ENCODE assay signal across 7 mouse cellular contexts in genomic region chr13:21734906-21735767, GRCm38 (mm10). TPM values are rescaled to one million over a fixed set of nuclear protein-coding genes. Genes with fewer than 3 reads are reported as not detected.
DNase-seq lines count a peak whose midpoint lies in the region; ATAC-seq and TF ChIP-seq lines count a peak whose summit lies in the region.
"Not testable (repeated sequence)": the region's sequence is repeated elsewhere in the genome, so short reads cannot be mapped to it uniquely, and the experiment has no call there.

Gene Hist1h4j (plus strand): TSS chr13:21735064.

- ATAC-seq in intestine, postnatal 0 days: peak; percentile 84
- peak; percentile 92 for ATAC-seq in limb, embryonic 11.5 days (ENCODE audit: insufficient number of reproducible peaks, low FRiP score, low TSS enrichment, low read depth)
- peak; percentile 91 for ATAC-seq in midbrain, embryonic 12.5 days (ENCODE audit: low FRiP score, low read depth)

- peak; percentile 47 for DNase-seq in adrenal gland, adult 8-10 months
- peak; percentile 83 for DNase-seq in embryo, embryonic 11.5 days (ENCODE audit: low read depth, low spot score)
- DNase-seq in heart, adult 11 months: peak; percentile 97
- peak; percentile 99 for DNase-seq in limb, embryonic 11.5 days (ENCODE audit: low spot score)

- peak; percentile 71; the same call in 1 of the 2 replicates for TF ChIP-seq POLR2A in small intestine, adult 2 months (IDR thresholded peaks at IDR 0.05; ENCODE audit: low read depth, low read length)

- H3K4me2 ChIP-seq in intestine, postnatal 0 days (replicated peaks; ENCODE audit: low read depth): peak within 1 kb of the TSS; percentile 71
- H3K4me2 ChIP-seq in limb, embryonic 11.5 days (ENCODE audit: low read depth, severe bottlenecking): peak within 1 kb of the TSS; percentile 52
- H3K4me2 ChIP-seq in midbrain, embryonic 12.5 days (replicated peaks): peak within 1 kb of the TSS; percentile 65

- peak within 1 kb of the TSS; percentile 32 for H3K4me3 ChIP-seq in intestine, postnatal 0 days (ENCODE audit: low read depth, low read length)
- peak within 1 kb of the TSS; percentile 38 for H3K4me3 ChIP-seq in limb, embryonic 11.5 days (ENCODE audit: low read depth, low read length)
- H3K4me3 ChIP-seq in midbrain, embryonic 12.5 days: peak within 1 kb of the TSS; percentile 57
- peak within 1 kb of the TSS; percentile 61 for H3K4me3 ChIP-seq in small intestine, adult 2 months (ENCODE audit: low read depth, low read length)

- not testable (repeated sequence) for H3K4me1 ChIP-seq in intestine, postnatal 0 days (replicated peaks; ENCODE audit: control insufficient read depth, insufficient read depth, low read length); limb, embryonic 11.5 days (ENCODE audit: control insufficient read depth, insufficient read depth, low read length); midbrain, embryonic 12.5 days; small intestine, adult 2 months (ENCODE audit: control insufficient read depth, insufficient read depth, insufficient read length, low read length)

- H3K9ac ChIP-seq in intestine, postnatal 0 days (ENCODE audit: low read depth, low read length): peak within 1 kb of the TSS; percentile 42
- H3K9ac ChIP-seq in limb, embryonic 11.5 days (ENCODE audit: low read length): peak within 1 kb of the TSS; percentile 90
- peak within 1 kb of the TSS; percentile 69 for H3K9ac ChIP-seq in midbrain, embryonic 12.5 days (replicated peaks)

- not testable (repeated sequence) for H3K27me3 ChIP-seq in intestine, postnatal 0 days (replicated peaks; ENCODE audit: control insufficient read depth, insufficient read depth, low read length); limb, embryonic 11.5 days (ENCODE audit: control insufficient read depth, insufficient read depth, low read length); midbrain, embryonic 12.5 days; small intestine, adult 2 months (ENCODE audit: control insufficient read depth, insufficient read depth, low read length)

- under 1% methylated on average over 44 of the region's 56 CpGs for WGBS in intestine, postnatal 0 days
- WGBS in limb, embryonic 11.5 days: under 1% methylated on average over 43 of the region's 56 CpGs
- under 1% methylated on average over 43 of the region's 56 CpGs for WGBS in midbrain, embryonic 12.5 days
- under 1% methylated on average over 48 of the region's 56 CpGs for WGBS in small intestine, adult 2 months

- TF ChIP-seq CTCF in intestine, postnatal 0 days (IDR thresholded peaks at IDR 0.05; ENCODE audit: low read depth); small intestine, adult 2 months (IDR thresholded peaks at IDR 0.05; ENCODE audit: extremely low read depth, insufficient read length, insufficient replicate concordance, low read depth, low read length): not testable (repeated sequence)

- not testable (repeated sequence) for H3K36me3 ChIP-seq in intestine, postnatal 0 days (ENCODE audit: control insufficient read depth, insufficient read depth); limb, embryonic 11.5 days (ENCODE audit: control insufficient read depth, insufficient read depth, low read length); midbrain, embryonic 12.5 days; small intestine, adult 2 months (ENCODE audit: control insufficient read depth, insufficient read depth, low read length)

- H3K9me3 ChIP-seq in intestine, postnatal 0 days (ENCODE audit: control insufficient read depth); limb, embryonic 11.5 days (ENCODE audit: control insufficient read depth, low read length); midbrain, embryonic 12.5 days: not testable (repeated sequence)

- H3K27ac ChIP-seq in intestine, postnatal 0 days (ENCODE audit: low read depth, low read length): peak within 1 kb of the TSS; percentile 68
- peak within 1 kb of the TSS; percentile 98 for H3K27ac ChIP-seq in limb, embryonic 11.5 days (replicated peaks; ENCODE audit: low read depth, low read length)
- H3K27ac ChIP-seq in midbrain, embryonic 12.5 days (replicated peaks): peak within 1 kb of the TSS; percentile 98
- peak within 1 kb of the TSS; percentile 59 for H3K27ac ChIP-seq in small intestine, adult 2 months (ENCODE audit: insufficient read depth, low read depth, low read length)

RNA-seq across cellular contexts. Expression of gene Hist1h4j, which starts in this region (rescaled TPM):
- 10 to 100 TPM in 3 of 4 experiments, 1 to 10 TPM in 1; 7.2 to 11.3 (median 10.4) TPM for total RNA-seq in adrenal gland, adult 8-10 months (2022)
- polyA plus RNA-seq in intestine, postnatal 0 days (2015; fragmentation: Nextera tagmentation; extraction: Ambion mirVana): 0.40 and 0.42 TPM in 2 replicates
- 1.1 and 1.7 TPM in 2 replicates for polyA plus RNA-seq in limb, embryonic 11.5 days (2014; fragmentation: Nextera tagmentation; extraction: Ambion mirVana)
- 0.97 and 1.4 TPM in 2 replicates for polyA plus RNA-seq in midbrain, embryonic 12.5 days (2016; fragmentation: Nextera tagmentation; extraction: Ambion mirVana)
- 6.4 and 6.5 TPM in 2 replicates for polyA plus RNA-seq in small intestine, adult 2 months (2012; rRNA removed)

Comparison
In these comparisons a context has a peak if more than half of its experiments do, and no peak if none do; other contexts are left out.
1. Peak in every context shown above with its lines: DNase-seq, ATAC-seq, H3K4me3 ChIP-seq and H3K27ac ChIP-seq.
2. Peak in ATAC-seq, H3K4me3 ChIP-seq, H3K27ac ChIP-seq, H3K9ac ChIP-seq and H3K4me2 ChIP-seq in intestine, postnatal 0 days; RNA of the gene not detected or under 1 TPM.
3. DNase-seq: peak in every context shown above with its lines; median percentile 99 in limb, embryonic 11.5 days; 97 in heart, adult 11 months; 83 in embryo, embryonic 11.5 days; 47 in adrenal gland, adult 8-10 months.